Mouse (Mus musculus) spleen, adult 2 months (tissue): ENCODE measurements at regions not wholly inside any gene's neighbourhood (a gene's known extent, or its start where the extent isn't known, plus 50 kb on each side); places are given as distances from the start of the nearest gene placed in this dataset.

Experiments used
- CTCF ChIP-seq: fragments of 200-500 bp; IDR thresholded peaks from 2 replicates; pipeline ENCODE4 v1.5.1; 2011; ENCODE audit warnings: mild to moderate bottlenecking, inconsistent platforms; ENCODE audit not compliant: insufficient read depth, insufficient read length, insufficient replicate concordance; ENCODE audit errors: extremely low read depth
- POLR2A ChIP-seq: fragments of 200-500 bp; IDR thresholded peaks from 2 replicates; pipeline ENCODE4 v1.6.1; 2011; ENCODE audit warnings: low read depth, low read length, inconsistent platforms

GRCm38 (mm10) chr5:64636301-64636700 lies 166.9 kb upstream of the Klf3 start:
- no peak for TF ChIP-seq CTCF
- TF ChIP-seq POLR2A = no peak
